Mouse (Mus musculus) heart, adult 2 months (tissue): ENCODE measurements around the gene Prkacb.

Source experiments
- CTCF ChIP-seq: fragments of 200-600 bp; IDR thresholded peaks from 2 replicates; pipeline ENCODE4 v1.8.1; 2022; ENCODE audit warnings: antibody characterized with exemption, mild to moderate bottlenecking, moderate library complexity
- POLR2A ChIP-seq: fragments of 200-500 bp; IDR thresholded peaks from 2 replicates; pipeline ENCODE4 v1.6.1; 2011; ENCODE audit warnings: mild to moderate bottlenecking, low read depth, low read length, control low read depth; ENCODE audit not compliant: insufficient read depth

DNA sequence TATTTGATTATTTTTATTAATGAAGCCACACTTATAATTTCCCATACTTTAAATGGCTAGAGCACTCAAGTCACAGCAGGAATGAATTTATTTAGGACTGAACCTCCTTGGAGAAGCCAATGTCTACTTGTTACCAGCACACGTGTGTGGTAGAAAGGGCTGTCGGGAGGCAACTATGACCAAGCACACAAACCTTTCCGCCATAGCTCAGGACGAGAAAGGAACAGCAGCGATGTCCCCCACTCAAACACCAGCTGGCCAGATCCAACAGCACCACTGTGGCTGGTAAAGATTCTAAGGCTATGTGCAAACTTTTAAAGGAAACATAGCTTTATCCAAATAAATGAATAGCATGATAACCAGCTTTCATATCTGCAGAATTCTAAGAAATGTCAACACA lies 44.4 kb downstream of the Prkacb start:
- no peak for TF ChIP-seq CTCF
- TF ChIP-seq POLR2A: no peak
